Mouse (Mus musculus) layer of hippocampus, adult 9-10 months (tissue): ENCODE measurements around the gene Rhobtb1.

Experiments used
- DNase-seq: peaks from one replicate; pipeline ENCODE4 v3.0.0; 2022; ENCODE audit warnings: low spot score

The Rhobtb1 gene

GRCm38 (mm10) chr10:69246762-69247161, 95.5 kb downstream of the Rhobtb1 start:
- DNase-seq, result no peak

GRCm38 (mm10) chr10:69247311-69248033, 96.2 kb downstream of the Rhobtb1 start:
- no peak for DNase-seq

DNA sequence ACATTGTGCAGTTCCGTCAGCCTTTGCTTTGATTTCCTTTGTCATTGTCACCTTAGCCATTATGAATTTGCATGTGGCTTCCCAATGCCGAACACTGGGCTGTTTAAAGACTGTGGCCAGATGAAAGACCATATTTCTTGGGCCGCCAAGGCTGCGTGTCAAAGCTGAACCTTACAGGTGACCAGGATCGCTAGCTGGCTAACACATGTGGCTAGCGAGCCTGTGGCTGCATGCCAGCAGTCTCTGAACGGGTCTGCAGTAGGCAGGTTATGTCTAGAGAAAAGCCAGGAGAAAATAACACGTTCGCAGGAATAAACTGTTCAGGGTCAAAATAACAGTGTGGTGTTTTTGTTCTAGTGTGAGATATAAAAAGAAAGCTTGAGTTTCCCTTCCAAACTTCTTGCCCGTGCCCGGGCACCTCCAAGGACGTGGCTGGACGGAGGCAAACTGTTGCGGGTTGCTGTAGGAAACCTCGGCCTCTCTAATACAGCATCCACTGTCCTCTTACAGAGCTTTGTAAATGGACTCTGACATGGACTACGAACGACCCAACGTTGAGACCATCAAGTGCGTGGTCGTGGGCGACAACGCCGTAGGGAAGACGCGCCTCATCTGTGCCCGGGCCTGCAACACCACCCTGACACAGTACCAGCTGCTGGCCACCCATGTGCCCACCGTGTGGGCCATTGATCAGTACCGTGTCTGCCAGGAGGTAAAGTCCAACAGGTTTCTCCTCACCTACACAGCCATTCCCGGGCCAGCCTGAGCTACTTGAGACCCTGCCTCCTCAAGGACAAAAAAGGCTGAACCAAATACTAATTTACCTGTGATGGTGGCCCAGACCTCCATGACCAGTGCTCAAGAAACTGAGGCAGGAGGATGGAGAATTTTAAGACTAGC, 97.3 kb downstream of the Rhobtb1 start:
- DNase-seq, result no peak

GRCm38 (mm10) chr10:69251254-69251653, 100.0 kb downstream of the Rhobtb1 start:
- no peak for DNase-seq

DNA sequence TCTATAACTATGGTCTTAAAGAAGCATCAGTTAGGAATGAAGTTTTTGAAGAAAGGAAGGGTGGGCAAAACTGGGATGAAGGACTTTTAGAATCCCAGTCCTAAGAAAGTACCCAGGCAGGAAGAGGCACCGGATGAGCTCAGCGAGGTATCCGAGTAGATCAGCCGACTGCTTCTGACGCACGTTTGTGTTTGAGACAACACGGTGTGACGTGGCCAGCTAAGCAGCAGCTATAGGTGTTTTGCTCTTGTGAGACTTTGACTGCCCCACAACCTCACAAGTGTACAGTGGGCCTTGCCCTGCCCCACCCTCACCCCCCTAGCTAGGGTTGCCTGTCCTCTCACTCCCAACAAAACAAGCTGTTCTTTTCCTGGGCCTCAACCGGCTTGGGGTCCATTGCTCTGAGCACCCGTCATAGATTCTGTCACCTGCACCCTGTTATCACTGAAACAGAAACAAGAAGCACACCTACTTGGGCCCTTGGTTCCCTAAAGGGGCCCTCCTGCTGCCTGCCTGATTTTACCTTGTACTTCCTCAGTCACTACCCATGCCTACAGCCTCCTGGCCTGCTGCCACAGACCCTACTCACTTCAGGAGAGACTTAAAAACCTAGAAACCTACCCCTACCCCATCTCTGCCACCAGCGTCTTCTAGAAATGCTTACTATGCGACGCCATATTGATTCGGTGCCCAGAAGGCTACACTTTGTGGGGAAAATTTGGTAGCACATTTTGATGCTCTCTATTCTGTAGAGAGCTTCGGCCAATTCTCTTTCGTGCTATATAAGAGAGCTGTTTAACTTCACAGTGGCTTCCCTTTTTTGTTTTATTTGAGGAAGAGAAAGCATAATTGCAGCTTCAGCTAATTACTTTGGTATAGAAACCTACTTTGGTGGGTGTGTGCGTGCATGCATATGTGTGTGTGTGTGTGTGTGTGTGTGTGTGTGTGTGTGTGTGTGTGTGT, 101.2 kb downstream of the Rhobtb1 start:
- DNase-seq, result no peak

GRCm38 (mm10) chr10:69253075-69253685, 101.9 kb downstream of the Rhobtb1 start:
- no peak for DNase-seq

GRCm38 (mm10) chr10:69253686-69254080, 102.4 kb downstream of the Rhobtb1 start:
- DNase-seq, result no peak

DNA sequence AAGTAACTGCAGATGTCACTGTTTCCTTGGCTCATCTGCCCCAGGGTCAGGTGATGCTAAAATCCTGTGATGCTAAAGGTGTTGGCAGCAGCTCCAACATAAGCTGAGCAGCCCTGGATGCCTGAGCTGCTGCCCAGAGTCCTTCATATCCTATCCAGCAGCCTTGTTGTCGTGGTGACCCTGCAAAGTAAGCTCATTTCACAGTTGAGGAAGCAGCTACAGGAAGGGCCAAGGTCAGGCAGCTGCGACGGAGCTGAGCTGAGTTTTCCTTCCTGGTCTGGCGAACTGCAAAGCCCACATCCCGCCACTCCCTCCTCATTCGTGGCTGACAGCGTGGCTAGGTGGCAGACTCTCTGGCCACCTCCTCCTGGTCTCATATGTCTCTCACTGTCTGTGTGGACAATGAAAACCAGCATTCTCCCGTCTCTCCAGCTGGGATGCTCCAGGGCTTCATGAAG, 103.2 kb downstream of the Rhobtb1 start:
- DNase-seq, result no peak

DNA sequence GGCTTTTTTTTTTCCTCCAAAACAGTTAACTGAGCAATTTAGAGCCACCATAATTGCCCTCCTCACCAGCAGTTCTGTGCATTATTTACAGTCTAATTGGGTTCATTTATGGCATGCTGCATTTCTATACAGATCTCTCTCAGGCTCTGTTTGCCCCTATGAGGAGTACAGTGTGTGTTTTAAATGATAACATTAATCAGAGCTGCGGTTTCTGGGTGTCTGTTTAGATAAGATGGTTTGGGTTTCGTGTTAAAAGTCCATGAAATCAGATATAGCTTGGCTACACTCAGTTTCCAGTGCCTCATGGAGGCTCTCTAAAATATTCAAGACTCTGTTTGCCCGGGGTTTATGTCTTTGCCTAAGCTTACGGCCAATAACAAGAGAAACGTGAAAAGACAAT, 104.4 kb downstream of the Rhobtb1 start:
- DNase-seq, result no peak

DNA sequence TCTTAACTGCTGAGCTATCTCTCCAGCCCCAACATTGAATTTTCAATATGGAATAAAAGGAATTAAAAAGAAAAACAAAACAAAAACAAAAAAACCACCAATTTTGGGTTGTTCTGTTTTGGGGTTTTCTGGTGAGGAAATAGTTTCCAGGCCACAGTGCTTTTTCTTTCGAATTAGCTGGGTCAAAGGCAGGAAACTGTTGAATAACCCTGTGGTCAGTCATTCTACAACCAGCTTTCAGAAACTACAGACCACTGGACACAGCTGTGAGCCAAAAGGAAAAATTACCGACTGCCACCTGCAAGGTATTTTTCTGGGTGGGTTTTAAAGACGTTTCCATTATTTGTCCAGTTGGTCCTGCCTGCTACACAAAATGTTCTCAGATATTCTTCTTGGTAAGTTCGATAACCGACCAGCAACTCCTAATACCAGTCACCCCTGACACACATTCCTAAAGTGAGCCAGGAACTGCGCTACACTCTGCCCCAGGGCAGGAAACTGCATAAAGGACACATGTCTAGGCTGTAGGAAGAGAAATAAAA, 106.4 kb downstream of the Rhobtb1 start:
- no peak for DNase-seq

GRCm38 (mm10) chr10:69258588-69258987, 107.4 kb downstream of the Rhobtb1 start:
- DNase-seq, result no peak

DNA sequence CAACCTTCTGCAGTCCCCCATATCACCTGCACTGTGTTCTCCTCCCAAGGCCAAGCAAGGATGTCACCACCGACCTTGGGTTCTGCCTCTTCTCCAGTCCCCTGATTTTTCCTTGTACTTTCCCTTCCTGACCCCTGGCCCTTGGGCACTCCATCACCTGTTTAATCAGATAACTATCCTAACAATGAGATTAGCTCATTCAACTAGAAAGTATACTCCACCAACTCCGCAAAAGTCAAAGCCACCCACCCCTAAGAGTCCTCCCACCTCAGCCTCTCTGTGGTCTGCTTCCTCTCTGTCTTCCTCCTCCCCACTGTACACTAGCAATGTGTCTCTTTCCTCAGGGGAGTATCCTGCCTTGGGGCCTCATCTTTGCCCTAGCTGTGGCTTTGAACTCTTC, 107.9 kb downstream of the Rhobtb1 start:
- no peak for DNase-seq

DNA sequence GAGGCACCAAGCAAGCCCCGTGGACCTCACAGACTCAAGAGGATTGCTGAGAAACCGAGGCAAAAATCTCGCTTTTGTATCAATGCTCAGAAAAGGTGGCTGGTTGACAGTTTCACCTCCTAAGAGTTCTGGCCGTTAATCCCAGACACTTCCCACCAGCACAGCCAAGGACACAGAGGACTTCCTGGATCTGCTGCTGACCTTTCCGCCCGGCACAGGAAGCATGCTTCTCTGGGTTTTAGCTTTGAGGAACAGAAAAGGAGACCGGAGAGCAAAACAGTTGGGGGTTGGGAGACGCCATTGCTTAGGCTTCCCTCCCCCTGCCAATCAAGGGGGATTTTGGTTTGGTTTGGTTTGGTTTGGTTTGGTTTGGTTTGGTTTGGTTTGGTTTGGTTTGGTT, 108.7 kb downstream of the Rhobtb1 start:
- no peak for DNase-seq

DNA sequence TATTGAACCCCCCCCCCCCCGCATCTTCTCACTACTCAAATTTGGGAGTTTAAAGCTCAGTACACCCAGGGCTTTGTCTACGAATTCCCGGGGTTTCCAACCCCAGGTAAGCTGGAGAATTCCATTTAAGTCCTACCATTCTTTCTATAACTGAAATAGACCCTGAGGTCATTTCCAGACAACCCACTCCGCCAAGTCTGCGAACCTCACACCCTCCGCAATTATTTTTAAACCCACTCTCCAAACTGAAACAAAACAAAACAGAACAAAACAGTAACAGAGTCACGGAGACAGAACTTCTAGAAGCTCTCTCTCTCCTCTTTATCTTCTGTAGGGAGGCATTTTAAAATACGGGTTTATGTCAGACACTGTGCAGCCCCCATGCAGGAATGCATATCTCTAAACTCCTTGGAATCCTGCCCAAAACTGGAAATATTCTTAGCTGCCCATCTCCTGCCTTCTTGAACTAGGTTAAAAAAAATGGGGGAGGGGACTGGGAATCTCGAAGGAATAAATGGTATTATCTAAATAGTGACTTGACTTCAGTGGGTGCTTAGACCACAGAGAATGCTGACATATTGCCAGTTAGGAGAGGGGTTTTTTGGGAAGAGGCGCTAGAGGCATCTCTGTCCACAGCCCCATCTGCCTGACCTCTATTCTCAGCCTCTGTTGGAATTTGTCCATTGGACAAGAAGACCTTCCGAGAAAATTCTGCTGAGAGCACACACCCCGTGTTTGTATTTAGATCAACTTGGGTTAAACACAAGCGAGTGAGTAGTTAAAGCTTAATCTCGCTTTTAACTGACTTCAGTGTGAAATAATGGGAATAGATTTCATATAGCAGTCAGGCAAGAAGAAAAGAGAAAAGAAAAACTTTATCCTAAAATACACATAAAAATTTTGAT, 111.9 kb downstream of the Rhobtb1 start:
- DNase-seq, result no peak

GRCm38 (mm10) chr10:69263906-69264305, 112.7 kb downstream of the Rhobtb1 start:
- no peak for DNase-seq

GRCm38 (mm10) chr10:69265421-69265820, 114.2 kb downstream of the Rhobtb1 start:
- no peak for DNase-seq

DNA sequence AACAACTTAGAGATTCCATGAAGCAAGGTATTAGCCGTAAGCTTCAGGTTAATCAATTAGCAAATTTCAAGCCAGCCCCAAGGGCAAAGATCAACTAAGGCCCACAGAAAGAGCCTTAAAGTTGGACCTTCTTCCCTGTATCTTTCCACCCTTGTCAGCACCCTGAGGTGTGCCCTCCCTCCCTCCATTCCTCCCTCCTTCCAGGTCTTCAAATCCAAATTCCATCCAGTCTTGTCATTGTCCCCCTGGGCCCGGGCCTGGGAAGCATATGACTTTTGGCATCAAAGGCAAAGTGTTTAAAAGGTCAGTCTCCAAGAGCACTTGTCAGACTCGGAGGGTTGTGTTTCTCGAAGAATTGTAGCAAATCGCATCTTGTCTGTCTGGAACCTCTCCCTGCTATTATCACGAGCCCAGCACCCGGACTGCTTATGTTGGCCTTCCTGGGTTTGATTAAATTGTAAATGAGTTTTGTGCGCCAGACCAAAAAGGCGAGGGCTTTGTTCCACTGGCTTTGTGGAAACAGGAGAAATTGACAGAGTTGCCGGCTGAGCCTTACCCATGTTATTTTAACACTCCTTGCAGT, 116.9 kb downstream of the Rhobtb1 start:
- DNase-seq, result no peak

GRCm38 (mm10) chr10:69271436-69271835, 120.2 kb downstream of the Rhobtb1 start:
- DNase-seq, result no peak

DNA sequence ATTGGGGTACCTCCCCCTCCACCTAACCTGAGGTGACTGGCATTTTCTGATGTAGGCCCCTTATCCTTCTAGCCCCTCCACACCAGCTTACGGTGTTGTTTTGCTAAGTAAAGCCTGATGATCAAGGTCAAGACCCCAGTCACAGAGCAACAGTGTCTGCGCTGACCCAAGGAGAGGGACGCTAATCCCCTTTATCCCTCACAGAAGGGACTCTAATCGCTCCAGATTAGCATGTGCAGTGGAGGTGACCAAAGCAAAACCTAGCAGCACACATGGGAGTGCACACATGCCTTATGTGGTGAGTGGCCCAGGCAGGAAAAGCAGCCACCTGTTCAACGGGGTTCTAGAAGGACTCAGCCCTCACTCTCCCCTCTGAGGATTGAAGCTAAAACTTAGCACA, 123.0 kb downstream of the Rhobtb1 start:
- no peak for DNase-seq

DNA sequence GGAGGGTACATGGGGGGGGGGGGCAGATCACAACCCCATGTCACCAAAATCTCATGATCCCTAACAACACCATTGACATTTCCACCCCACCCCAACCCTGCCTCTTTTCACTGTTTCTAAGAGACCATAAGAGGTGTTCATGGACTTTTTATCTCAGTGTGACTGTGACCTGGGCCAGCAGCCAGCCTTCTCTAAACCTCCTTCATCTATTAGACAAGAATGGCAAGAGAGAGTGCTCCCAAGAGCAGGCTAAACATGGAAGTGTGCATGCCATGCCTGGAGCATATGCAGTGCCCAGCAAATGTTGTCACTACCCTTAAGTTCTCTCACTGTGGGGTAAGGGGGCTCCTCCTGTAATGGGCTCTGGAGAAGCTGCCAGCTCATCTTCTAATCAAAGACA, 123.5 kb downstream of the Rhobtb1 start:
- no peak for DNase-seq
